Mouse (Mus musculus) embryonic facial prominence, embryonic 11.5 days (tissue): ENCODE data around the gene Ofcc1. TPM values are rescaled to one million over a fixed set of nuclear protein-coding genes. Genes with fewer than 3 reads are reported as not detected.

Experiments
- ATAC-seq: fragments of 200-750 bp; cut with Nextera tagmentation; replicated peaks from 2 replicates; pipeline ENCODE4 v1.8.0; 2017; ENCODE audit warnings: low read depth; ENCODE audit not compliant: insufficient number of reproducible peaks, low FRiP score, low TSS enrichment
- DNase-seq: peaks from one replicate; pipeline ENCODE4 v3.0.0-alpha.2; 2015; ENCODE audit warnings: low spot score
- H3K27ac ChIP-seq: fragments of 300-500 bp; sonication (generic); replicated peaks from 2 replicates; pipeline ENCODE4 v1.5.1; 2014; ENCODE audit warnings: mild to moderate bottlenecking, low read depth, low read length, control low read depth
- H3K27me3 ChIP-seq: fragments of 300-500 bp; sonication (generic); 2 replicates; pipeline ENCODE4 v1.6.1; 2014; ENCODE audit warnings: mild to moderate bottlenecking, low read length, moderate library complexity, mixed read lengths; ENCODE audit not compliant: control insufficient read depth, insufficient read depth
- H3K36me3 ChIP-seq: fragments of 300-500 bp; sonication (generic); replicated peaks from 2 replicates; pipeline ENCODE4 v1.6.1; 2014; ENCODE audit warnings: low read depth, mild to moderate bottlenecking, low read length, moderate library complexity, mixed read lengths; ENCODE audit not compliant: control insufficient read depth, insufficient read depth
- H3K4me1 ChIP-seq: fragments of 300-500 bp; sonication (generic); 2 replicates; pipeline ENCODE4 v1.6.1; 2014; ENCODE audit warnings: low read length, mixed read lengths; ENCODE audit not compliant: control insufficient read depth, insufficient read depth
- H3K4me2 ChIP-seq: fragments of 300-500 bp; sonication (generic); 2 replicates; pipeline ENCODE4 v1.6.1; 2014; ENCODE audit warnings: low read depth, mild to moderate bottlenecking, control low read depth, low read length, moderate library complexity
- H3K4me3 ChIP-seq: fragments of 300-500 bp; sonication (generic); 2 replicates; pipeline ENCODE4 v1.5.1; 2014; ENCODE audit warnings: low read depth, low read length, control low read depth
- H3K9ac ChIP-seq: fragments of 300-500 bp; sonication (generic); replicated peaks from 2 replicates; pipeline ENCODE4 v1.6.1; 2014; ENCODE audit warnings: mild to moderate bottlenecking, control low read depth, low read length
- H3K9me3 ChIP-seq: fragments of 300-500 bp; sonication (generic); replicated peaks from 2 replicates; pipeline ENCODE4 v1.6.1; 2016; ENCODE audit warnings: mild to moderate bottlenecking, low read length, inconsistent platforms, mixed read lengths; ENCODE audit not compliant: control insufficient read depth
- WGBS: fragments of 180-500 bp; shearing (Covaris S2); extraction: QIAGEN DNeasy Blood & Tissue Kit; methylation state at CpG from one replicate; pipeline ENCODE4 v1.1.7; 2014; 5-methylcytosine and 5-hydroxymethylcytosine counted together
- polyA plus RNA-seq: library from polyadenylated mRNA; unstranded; fragments of >200 nt; fragmentation: Nextera tagmentation; extraction: Ambion mirVana; gene quantifications from 2 replicates; pipeline ENCODE4 v1.2.1, GENCODE M21; 2014

Gene Ofcc1
- polyA plus RNA-seq = 0.08 and 0.21 TPM in 2 replicates

DNA sequence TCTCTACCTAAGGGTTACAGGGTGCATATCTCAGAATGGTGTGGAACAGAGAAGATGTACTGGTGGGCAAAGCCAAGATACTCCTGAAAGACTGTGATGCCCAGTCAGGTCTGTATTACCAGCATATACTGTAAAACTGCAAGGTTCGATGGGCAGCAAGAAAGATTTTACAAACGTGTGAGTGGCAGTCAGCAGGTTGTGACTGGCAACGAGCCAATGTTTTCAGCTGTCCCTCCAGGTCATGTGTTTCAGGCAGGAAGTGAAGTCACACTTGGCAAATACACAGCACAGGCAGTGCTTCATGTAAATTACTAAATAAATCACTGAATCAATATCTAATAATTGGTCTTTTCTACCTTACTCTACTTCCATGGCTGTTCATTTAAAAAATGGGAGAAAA, at the start of gene Ofcc1:
Ofcc1 (minus strand) TSS at position 163 of the 400 bp plus-strand sequence.
- H3K27me3 ChIP-seq = no peaks in the 10 kb centered on the region
- H3K9ac ChIP-seq = no peak within 1 kb of the TSS
- WGBS = 69% methylated on average over 3 of the region's 3 CpGs
- no peak for ATAC-seq
- H3K9me3 ChIP-seq = no peaks in the 10 kb centered on the region
- DNase-seq = no peak
- no peak within 1 kb of the TSS for H3K27ac ChIP-seq
- no peaks in the 10 kb centered on the region for H3K4me1 ChIP-seq
- H3K4me3 ChIP-seq = no peak within 1 kb of the TSS
- no peak within 1 kb of the TSS for H3K4me2 ChIP-seq
- H3K36me3 ChIP-seq = no peaks in the 10 kb centered on the region

DNA sequence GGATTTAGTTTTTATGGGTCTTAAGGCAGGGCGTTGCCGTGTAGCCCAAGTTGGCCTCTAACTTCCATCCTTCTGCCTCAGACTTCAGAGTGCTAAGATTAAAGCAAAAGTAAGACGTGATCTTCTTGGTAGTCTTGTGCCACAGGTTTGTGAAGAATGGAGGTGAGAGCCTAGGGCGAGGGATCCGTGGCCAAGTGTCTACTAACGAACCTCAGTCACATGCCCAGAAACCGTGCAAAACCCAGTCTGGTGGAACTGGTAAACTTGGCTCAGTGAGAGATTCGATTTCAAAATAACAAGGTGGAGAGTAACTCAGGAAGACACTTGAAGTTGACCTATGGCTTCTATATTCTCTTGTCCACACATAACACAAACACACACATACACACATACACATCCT, 28.9 kb upstream of the Ofcc1 start:
- ATAC-seq = no peak
- DNase-seq = no peak
- Histone ChIP-seq H3K27ac (no peak overlapping the region), H3K27me3 (no peaks in the 10 kb centered on the region), H3K4me1 (no peaks in the 10 kb centered on the region; the same call in 1 of the 2 replicates), H3K9ac (no peak overlapping the region), H3K9me3 (no peaks in the 10 kb centered on the region), H3K36me3 (no peaks in the 10 kb centered on the region), H3K4me2 (no peak overlapping the region), H3K4me3 (no peak overlapping the region)
- 89% methylated on average over 8 of the region's 8 CpGs for WGBS

DNA sequence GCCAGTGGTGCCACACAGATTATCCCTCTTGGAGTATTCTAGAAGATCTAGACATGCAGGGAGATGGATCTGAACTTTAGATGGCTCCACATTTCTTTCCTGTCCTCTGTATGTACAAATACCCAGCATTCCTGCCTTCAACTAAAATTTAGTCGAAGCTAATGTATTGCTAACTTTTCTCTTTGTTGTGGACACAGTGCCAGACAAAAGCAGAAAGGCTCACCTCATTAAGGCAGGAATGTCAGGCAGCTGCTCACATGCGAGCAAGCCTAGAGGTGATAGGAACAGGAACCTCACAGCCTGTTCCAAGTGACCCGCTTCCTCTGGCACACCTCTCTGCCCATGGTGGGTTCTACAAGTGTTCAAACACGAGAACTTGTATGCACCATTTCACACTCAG, 26.2 kb upstream of the Ofcc1 start:
- Histone ChIP-seq H3K36me3 (no peaks in the 10 kb centered on the region), H3K9ac (no peak overlapping the region), H3K4me2 (no peak overlapping the region), H3K4me1 (no peaks in the 10 kb centered on the region; the same call in 1 of the 2 replicates), H3K27me3 (no peaks in the 10 kb centered on the region), H3K9me3 (no peaks in the 10 kb centered on the region), H3K4me3 (no peak overlapping the region), H3K27ac (no peak overlapping the region)
- 60% methylated on average over 4 of the region's 4 CpGs for WGBS
- no peak for DNase-seq
- ATAC-seq = no peak

DNA sequence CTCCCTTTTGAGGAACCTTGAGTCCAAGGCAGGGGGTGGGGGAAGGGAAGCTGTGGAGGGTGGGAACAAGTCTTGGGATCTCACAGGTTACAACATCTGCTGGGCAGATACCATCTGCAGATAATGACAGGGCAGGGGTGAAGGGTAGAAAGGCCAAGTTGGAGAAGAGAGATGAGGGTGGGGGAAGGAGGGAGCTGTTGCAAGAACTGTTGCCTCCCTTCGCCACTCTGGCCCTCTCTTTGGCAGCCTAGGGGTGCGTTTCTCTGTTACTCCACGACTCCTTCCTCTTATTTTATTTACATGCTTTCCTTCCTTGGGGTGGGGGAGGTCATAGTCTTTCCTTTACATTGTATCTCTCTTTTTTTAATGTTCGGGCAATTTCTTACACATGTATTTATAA, 23.7 kb upstream of the Ofcc1 start:
- 49% methylated on average over 4 of the region's 4 CpGs for WGBS
- H3K9ac ChIP-seq = no peak overlapping the region
- no peak overlapping the region for H3K4me2 ChIP-seq
- no peaks in the 10 kb centered on the region for H3K36me3 ChIP-seq
- H3K4me3 ChIP-seq = no peak overlapping the region
- H3K27me3 ChIP-seq = no peaks in the 10 kb centered on the region
- no peak overlapping the region for H3K27ac ChIP-seq
- no peaks in the 10 kb centered on the region for H3K4me1 ChIP-seq
- DNase-seq (no peak), ATAC-seq (no peak)
- H3K9me3 ChIP-seq = no peaks in the 10 kb centered on the region

DNA sequence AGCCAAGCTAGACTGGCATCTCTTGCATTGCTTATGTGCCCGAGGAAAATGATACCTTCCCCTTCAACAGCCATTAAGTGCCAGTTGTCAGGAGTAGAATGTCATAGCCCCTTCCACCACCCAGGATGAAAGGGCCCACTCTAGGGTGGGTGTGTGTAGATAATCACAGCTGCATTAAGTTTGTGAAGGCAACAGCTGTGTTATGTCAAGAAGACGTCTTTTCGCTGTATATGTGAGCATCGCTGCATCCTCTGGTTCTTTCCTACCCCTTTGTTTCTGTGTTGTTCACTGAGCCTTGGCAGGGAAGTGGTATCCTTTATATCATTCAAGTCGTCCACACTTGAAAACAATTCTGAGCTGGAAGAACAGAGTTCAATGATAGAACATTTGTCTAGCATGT, 15.5 kb upstream of the Ofcc1 start:
- ATAC-seq = no peak
- Histone ChIP-seq H3K9ac (no peak overlapping the region), H3K4me1 (no peaks in the 10 kb centered on the region), H3K4me2 (no peak overlapping the region), H3K9me3 (no peaks in the 10 kb centered on the region), H3K27ac (no peak overlapping the region), H3K4me3 (no peak overlapping the region), H3K36me3 (no peaks in the 10 kb centered on the region), H3K27me3 (no peaks in the 10 kb centered on the region)
- DNase-seq = no peak
- 73% methylated on average over 5 of the region's 5 CpGs for WGBS

DNA sequence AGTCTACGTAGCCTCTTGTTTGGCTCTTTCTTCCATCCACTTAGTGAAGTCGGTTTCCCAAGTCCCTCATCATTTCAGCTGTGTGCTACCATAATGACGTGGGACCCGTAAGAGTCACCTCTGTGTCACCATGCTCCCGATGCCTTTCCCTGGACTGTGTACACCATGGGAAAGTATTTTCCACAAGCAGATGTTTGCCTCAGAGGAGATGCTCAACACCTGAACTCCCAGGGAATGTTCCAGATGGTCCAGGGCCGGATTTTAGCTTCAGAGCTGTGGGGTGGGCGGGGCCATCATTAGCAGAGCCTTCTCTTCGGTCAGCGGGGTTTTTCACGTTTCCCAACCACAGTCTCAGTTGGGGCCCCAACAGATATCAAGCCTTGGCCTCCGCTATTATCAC, 5.5 kb upstream of the Ofcc1 start:
- Histone ChIP-seq H3K4me1 (no peaks in the 10 kb centered on the region), H3K4me3 (no peak overlapping the region), H3K4me2 (no peak overlapping the region), H3K27ac (no peak overlapping the region), H3K27me3 (no peaks in the 10 kb centered on the region), H3K36me3 (no peaks in the 10 kb centered on the region), H3K9ac (no peak overlapping the region), H3K9me3 (no peaks in the 10 kb centered on the region)
- 82% methylated on average over 11 of the region's 11 CpGs for WGBS
- no peak for DNase-seq
- ATAC-seq = no peak

DNA sequence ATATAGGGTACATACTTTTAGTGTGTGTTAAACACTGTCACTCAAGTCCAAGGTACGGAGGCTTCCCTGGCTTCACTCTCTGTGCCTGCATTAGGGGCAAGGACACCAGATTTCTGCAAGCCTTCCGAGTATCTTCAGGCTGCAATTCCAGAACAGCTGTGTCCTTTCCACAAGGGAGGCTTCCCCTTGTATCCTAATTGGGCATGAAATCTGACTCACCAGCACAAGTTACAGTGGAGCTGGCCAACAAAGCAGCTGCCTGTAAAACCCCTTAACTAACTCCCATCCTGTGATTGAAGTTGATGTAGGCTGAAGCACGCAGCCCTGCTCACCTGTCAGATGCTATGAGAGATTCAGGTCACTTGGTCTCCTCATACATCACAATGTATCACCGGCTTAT, 3.6 kb upstream of the Ofcc1 start:
- no peaks in the 10 kb centered on the region for H3K9me3 ChIP-seq
- DNase-seq (peak; percentile 21), ATAC-seq (no peak)
- no peak overlapping the region for H3K4me2 ChIP-seq
- H3K9ac ChIP-seq = no peak overlapping the region
- H3K4me1 ChIP-seq = no peaks in the 10 kb centered on the region
- 50% methylated on average over 4 of the region's 4 CpGs for WGBS
- no peak overlapping the region for H3K27ac ChIP-seq
- H3K27me3 ChIP-seq = no peaks in the 10 kb centered on the region
- H3K36me3 ChIP-seq = no peaks in the 10 kb centered on the region
- H3K4me3 ChIP-seq = no peak overlapping the region

DNA sequence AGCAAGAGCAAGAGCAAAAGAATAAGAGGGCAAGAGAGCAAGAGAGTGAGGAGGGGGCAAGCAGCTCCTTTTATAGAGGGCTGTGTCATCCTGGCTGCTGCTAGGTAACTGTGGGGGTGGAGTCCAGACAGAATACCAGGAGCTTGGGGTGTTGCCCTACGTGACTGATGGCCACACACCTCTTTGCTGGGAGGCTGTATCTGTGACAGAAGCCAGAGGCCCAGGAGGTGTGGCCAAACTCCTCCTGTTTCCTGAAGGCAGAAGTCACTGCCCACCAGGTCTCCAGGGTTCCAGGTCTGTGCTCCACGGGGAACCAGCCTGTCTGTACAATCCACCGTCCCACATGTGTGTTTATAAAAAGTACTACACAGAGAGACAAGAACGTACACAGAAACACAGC, 558 bp downstream of the Ofcc1 start:
- Histone ChIP-seq H3K36me3 (no peaks in the 10 kb centered on the region), H3K27ac (no peak overlapping the region), H3K9ac (no peak overlapping the region), H3K4me2 (no peak overlapping the region), H3K27me3 (no peaks in the 10 kb centered on the region), H3K4me1 (no peaks in the 10 kb centered on the region), H3K4me3 (no peak overlapping the region), H3K9me3 (no peaks in the 10 kb centered on the region)
- no peak for ATAC-seq
- WGBS = 39% methylated on average over 4 of the region's 4 CpGs
- no peak for DNase-seq
